Mouse (Mus musculus) adrenal gland, adult (tissue): ENCODE results near the gene Ip6k3.
A peak's percentile ranks its signal among the peaks of the same experiment; 100 is the strongest.

Experiments
- DNase-seq, 2 experiments: peaks; one replicate each; pipeline ENCODE4 v3.0.0; 2022 to 2023; ENCODE audit warnings: low spot score in 1 of 2; ENCODE audit not compliant: inconsistent age in 2 of 2

The Ip6k3 gene

DNA sequence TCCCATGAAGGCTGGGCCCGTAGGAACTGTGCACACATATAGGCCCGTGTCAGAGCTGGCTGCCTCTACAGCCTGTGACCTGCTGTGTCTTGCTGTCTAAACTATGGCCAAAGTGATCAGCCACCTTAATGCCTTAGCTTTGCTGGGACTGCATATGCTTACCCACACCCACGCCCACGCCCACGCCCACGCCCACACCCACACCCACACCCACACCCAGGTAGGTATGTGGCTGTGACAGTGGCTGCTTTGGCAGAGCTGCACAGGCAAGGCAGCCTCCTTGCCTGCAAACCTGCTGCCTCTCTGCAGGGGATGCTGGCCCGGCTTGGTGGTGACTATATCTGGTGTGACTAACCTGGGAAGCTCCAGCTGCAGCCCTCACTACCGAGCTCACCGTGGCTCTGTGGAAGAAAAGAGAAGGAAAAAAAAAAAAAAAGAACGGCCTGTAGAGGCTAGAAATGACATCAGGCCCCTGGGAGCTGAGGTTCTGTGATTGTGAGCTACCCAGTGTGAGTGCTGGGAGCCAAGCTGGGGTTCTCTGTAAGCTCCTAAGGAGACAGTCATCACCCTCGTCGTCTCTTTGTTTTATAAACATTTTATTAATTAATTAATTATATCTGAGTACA, 16.2 kb upstream of the Ip6k3 start:
- no peak for DNase-seq

DNA sequence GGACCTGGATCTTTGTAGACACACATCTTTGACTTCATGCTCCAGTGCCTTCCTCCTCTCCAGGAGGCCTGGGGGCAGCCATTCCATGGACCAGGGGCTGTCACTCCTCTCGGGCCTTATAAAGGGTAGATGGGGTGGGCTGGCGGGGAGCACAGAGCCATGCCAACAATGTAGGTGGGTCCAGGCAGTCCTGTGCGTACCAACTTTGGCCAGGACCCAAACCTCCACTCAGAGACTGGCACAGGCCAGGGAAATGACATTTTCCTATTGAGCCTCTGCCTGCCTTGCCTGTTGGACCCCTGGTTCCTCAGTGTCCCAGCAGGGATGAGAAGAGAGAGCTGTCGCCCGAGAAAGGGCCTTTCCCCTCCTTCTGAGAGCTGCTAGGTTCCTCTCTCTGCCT, 14.8 kb upstream of the Ip6k3 start:
- DNase-seq, result no peak

DNA sequence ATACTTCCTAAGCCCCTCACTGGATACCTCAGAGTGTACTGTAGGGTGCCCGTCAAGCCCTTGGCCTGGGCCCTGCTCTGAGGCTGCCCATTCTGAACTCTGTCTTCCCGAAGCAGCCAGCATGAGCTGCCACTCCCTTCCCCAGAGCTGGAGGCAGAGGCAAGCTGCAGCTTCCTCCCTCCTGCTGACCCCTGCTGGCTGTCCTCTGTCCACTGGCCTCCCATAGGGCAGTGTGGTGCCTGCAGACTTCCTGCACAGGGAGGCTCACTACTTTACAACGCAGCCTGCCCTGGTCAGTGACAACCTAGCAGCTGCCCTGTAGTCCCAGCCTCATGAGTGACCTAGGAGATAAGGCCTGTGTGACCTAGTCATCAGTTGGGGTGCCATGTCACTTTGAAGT, 14.1 kb upstream of the Ip6k3 start:
- peak in 1 of 2 experiments; percentile 69 for DNase-seq

DNA sequence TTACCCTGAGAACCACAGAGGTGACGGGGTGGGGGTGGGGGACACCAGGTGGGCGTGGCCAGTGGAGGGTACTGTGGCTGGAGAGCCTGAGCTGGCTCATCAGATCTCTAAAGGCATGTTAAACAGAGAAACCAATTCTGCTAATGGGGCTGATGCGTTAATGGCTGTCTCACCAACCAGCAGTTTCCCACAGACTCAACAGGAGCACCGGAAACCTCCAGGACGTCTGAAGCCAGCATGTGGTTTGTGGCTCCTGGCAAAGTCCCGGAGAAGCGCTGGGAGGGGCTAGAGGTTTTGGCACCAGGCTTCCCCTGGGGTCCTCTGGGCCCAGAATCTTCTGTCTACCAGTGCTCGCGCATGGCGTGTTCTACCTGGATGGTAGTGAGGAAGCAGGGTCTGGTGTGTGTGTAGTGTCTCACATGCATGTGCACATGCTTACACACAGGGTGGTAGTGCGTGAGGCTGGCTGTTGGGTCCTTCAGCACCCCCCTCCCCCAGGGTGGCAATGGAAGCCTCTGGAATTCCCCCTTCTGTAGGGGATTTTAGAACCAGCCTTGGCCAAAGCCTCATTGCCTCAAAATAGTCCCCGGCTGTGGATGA, 12.2 kb upstream of the Ip6k3 start:
- no peak for DNase-seq

DNA sequence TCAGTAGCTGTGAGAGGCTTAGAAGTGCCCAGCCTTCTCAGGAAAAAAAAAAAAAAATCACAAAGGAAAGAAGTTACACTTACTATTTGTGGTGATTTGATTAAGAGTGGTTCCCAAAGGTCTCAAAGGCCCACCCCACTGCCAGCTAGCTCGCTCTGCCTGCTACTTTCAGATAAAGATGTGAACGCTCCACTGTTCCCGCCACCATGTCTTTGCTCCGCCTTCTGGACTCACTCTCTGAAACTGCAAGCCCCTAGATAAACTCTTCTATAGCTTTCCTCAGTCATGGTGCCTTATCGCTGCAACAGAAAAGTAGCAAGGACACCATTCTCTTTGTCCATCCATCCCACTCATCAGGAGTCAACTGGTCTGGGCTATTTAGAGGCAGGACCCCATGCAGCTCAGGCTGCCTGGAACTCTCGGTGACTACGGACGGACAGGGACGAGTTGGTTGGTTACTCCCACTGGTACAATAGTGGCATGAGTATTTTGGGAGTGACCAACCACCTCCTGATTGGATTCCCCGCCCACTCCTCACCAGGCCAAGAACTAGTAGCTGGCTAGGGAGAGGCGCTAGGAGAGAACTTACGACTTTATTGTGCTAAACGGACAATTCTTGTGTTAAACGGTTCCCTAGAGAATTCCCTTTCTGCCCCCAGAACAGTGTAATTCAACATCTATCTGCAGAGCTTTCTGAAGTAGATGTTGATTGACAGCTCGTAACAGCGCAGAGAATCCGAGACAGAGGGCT, 11.0 kb upstream of the Ip6k3 start:
- no peak for DNase-seq

DNA sequence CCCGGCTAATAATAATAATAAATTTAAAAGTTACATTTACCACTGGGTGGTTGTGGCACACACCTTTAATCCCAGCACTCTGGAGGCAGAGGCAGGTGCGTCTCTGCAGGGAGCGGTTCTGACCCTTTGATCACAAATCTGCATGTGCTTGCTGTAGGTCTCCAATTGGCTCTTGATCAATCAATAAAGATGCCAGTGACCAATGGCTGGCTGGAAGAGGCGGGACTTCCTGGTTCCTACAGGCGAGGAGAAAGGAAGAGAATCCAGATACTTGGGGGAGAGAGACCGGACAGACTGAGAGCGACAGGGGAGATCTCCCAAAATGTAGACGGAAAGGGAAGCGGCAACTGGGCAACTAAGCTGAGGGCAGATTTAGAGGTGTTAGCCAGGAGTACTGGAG, 10.4 kb upstream of the Ip6k3 start:
- DNase-seq, result no peak

DNA sequence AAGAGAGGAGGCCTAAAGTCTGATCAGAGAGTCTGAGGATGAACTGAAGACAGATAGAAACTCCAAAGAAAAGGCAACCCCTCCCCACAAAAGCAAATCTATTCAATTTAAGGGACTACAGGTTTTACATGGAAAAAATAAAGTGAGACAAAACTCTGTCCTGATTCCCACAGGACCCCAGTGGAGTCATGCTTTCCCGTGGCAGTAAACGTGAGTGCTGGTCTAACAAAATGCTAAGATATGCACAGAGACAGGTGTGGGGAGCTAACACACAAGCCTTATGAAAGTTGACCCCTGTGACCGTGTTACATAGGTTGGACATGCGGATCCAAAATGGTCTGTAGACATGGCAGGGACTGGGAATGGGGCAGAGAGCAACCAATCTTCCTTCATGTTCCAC, 9.2 kb upstream of the Ip6k3 start:
- no peak for DNase-seq

DNA sequence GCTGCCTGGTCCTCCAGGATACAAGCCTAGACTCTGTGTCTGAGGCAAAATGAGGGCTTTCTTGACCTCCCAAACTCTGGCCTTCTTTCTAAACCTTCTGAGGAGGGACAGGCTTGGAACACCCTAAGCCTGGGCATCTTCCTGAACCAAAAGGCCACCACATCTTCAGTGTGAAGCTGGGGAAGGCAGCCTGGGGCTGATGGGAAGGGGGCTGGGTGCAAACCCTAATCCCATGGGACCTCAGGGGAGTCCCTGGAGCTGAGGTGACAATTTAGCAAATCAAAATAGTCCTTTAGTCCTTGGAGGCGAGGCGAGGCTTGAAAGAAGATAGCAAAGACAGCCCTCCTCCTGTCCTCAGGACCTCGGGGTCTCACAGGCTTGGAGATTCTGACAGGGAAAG, 8.7 kb upstream of the Ip6k3 start:
- no peak for DNase-seq

DNA sequence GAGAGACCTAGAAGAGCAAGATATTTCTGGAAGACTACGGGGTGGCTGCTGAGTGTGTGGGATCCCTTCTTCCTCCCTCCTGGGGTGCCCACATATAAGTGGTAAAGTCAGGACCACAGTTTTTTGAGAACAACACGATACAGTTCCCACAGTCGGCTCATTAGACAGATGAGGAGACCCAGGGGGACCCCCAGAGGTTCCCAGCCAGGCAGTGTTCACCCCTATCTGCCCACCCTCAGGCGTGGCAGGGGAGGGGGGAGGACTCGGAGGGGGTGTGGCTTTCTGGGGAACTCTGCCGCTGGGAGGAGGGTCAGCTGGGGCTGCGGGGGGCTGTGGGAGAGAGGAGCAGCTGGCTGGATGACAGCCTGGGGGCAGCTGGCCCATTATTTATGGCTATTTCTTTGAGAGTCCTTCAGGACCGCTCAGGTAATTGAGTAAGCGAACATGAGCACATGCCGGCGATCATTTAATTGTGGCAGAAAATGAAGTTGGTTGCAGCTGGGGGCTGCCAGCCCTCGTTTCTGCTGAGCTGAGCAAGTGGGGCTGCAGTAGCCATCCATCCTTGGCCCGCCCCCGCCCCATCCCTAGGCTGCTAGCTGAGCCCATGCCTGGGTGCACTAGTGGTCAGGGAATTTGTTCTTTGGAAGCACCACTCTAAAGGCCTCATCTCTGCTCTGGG, 7.7 kb upstream of the Ip6k3 start:
- DNase-seq, result no peak

DNA sequence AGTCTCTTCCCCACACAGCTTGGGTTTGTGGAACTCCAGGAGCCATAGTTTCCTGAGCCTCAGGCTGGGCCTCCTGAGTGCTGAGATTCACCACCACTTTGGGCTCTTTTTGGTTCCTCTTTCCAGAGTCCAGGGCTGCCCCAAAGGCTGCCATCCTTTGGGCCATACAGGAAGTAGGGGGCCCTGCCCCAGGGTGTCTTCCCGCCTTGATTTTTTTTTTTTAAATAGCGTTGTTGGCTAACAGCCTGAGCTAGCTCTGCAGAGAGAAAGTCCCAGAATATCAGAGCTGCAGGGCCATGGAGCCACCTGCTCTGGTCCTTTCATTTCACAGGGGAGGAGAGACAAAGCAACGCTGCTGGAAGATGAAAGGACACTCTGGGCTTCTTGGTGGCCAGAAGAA, 6.1 kb upstream of the Ip6k3 start:
- no peak for DNase-seq

DNA sequence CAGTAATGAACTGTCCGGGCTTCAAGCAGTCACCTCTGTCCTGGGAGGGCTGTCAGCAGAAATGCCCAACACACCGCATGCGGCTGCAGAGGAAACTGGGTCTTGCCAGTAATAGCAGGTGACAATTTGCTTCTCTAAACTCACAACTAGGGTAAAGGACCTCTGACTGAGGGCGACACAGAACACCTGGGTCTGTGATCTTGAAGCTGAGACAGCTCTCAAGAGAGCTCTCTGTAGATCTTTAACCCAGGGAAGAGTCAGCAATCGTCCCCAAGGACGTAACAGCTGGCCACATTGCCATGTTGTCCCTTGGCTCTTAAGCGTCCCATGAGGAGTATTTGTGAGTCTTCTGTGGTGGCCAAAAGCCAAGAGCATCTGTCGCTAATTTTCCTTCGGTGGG, 4.9 kb upstream of the Ip6k3 start:
- DNase-seq, result no peak

DNA sequence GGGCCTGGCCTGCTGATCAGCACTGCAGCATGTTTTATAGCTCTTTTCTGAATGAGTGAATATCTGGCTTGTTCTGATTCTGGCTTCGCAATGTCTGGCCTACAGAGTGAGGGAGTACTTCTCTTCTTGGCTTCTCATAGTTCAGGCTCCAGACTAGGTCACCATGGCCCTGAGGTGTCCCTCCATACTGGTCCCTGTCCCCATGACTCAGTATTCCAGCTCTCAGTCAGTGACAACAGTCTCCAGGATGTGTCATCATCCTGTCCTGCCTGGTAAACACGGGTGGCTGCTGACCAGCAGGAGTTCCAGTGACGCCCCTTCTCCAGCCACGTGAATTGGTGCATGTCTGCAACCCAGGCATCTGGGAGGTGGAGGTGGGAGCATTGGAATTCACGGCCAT, 3.5 kb upstream of the Ip6k3 start:
- peak; percentile 73 to 86 for DNase-seq

DNA sequence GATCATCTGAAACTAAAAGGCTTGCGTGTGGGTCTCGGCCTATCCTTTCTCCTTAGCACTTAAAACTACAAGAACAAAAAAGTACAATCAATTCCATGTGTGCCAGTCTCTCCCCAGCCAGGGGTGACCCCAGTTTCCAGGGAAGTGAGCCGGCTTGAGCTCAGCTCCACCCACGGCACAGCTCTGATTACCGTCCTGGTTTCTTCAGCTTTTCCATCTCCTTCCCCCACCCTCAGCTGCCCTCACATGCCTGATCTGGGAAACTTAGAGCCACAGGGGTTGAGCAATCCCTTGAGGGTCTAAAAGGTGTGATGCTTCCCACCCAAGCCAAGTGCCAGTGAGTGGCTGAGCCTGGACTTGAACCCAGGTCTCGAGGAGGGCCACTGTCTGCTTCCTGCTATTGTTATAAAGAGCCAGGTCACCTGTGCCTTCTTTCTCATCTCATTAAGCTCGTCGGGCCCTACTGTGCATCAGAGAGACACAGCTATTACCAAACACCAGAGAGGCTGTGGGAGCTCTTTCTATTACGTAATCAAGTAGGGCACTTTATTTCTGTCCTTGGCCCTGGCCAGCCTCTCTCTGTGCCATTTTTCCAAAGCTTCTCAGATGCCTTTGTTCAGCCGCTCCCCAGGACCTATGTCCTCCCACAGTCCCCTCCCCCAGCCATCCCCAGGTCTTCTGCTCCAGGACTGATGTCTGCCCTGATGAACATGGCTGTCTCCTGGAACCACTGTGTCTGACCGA, 2.5 kb upstream of the Ip6k3 start:
- DNase-seq, result peak; percentile 60 to 85

DNA sequence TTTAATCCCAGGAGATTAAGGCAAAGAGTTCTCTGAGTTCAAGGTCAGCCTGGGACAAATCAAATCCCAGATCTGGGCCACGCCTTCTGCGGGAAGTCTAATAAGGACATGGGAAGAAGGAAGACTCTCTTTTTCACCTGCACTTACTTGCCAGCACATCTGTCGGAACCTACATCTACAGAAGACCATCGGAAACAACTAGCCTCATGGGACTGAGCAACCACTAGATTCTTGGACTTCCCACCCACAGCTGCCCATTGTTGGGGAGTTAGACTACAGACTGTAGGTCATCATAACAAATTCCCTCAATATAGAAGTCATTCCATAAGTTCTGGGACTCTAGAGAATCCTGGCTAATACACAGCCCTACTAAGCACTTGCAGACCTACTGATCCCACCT, 974 bp upstream of the Ip6k3 start:
- DNase-seq, result no peak

DNA sequence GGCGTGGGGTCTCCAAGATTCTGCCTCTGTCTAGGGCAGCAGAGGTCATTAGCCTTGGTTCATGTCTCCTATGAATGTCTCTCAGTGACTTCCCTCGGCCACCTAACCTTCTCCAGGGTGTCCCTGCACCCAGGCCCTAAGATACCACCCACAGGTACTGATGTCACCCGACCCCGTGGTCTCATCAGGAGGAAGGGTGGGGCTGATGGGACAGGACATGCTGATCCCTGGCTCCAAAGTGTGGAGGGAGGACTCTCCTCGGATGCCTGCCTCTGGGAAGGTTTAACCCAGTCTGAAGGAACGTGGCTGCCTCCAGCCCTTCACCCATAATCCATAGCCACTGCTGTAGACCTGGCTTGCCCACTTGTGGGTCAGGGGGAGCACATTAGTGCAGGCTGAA, 694 bp downstream of the Ip6k3 start:
- DNase-seq, result no peak

DNA sequence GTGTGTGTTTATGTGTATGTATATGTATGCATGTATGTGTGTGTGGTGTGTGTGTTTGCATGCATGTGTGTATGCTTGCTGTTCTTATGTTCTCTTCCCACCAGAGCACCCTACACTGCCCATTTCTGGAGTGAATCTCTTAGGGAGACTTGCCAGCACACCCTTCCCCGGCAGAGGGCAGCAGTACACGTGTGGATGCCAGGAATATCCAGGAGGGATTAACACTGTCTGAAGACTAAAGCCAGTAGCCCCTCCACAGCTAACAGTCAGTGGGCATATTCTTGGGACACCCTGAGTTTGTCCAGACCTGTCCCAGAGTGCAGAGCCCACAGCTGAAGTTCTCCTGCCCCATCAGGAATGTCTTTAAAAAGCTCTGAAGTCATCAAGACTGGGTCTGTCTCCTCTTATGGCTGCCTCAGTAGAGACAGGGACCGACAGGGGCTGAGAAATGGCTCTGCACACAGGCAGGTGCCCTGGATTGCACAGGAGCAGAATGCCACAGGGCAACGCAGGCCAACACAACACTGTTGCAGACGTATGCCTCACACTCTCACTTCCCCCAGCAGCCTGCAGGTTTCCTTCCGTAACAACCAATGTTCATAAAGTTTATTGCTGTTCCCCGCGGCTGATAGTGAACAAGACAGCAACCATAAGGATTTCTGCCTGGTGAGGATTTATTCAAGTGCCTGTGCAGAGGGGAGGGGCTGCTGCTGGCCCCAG, 2.4 kb downstream of the Ip6k3 start:
- DNase-seq, result peak; percentile 57 to 84

DNA sequence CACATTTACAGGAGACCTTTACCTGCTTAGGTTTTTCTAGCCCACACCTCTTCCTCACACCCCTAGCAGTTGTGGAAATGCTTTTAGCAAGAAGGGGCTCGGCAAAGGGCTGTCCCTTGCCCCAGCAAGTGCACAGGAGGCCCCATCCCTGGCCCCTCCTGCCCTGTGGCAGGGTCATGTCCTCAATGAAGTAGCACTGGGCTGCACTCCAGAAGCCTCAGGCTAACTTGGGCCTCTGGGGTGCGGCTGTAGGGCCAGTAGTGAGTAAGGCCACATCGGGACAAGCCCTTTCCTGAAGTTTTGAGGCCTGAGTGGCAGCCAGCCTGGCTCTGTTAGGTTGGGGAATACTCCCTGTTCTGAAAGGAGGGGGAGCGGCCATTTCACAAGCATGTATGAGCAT, 6.7 kb downstream of the Ip6k3 start:
- DNase-seq, result peak in 1 of 2 experiments; percentile 69

DNA sequence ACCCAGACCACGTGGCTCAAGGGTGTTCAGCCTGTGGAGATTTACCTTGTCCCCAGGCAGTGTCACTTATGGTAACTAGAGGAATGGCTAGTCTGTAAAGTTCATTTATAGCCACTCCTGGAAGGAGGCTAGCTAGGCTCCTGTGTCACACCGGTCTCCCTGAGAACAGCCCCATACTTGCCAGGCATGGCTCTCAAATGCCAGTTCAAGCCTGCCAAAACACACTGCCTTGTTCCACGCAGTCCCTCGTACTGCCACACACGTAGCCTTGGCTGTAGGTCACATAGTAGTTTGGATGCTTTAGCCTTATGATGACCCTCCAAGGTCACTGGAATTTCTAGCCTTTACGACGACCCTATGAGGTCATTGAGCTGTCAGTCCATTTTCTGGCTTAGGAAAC, 8.4 kb downstream of the Ip6k3 start:
- DNase-seq, result no peak

DNA sequence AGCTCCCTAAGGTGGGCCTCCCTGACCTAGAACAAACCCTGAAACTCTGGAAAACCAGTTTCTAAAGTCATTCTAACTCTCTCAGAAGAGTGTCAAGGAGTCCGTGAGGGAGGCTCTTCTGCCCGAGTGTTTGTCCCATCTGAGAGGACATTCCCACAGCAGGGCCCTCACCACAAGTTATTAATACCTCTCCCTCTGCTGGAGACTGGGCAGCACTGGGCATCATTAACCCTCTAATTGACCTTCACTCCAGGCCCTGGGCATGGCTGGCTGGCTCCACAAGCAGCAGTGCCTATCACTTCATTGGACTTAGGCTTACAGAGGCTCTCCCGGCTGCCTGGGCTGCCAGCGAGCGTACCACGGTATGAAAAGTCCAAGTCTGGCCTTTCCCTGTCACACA, 9.2 kb downstream of the Ip6k3 start:
- DNase-seq, result no peak

DNA sequence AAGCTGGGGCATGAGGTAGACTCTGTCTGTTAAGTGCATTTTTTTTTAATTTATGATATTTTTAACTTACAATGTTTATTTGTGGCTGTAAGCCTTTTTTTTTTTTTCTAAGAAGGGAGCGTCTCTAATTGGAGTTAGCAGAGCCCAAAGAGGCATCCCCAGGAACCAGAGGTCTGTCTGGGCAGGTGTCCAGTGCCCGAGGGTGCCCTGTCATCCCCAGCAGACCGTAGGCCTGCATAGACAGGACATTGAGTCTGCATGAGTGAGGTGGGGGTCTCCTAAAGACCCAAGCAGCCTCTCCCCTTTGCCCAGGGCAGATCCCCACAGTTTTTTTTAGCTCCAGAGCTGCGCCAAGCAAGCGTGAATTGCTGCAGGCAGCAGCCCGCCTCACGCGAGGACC, 11.8 kb downstream of the Ip6k3 start:
- peak in 1 of 2 experiments; percentile 17 for DNase-seq

DNA sequence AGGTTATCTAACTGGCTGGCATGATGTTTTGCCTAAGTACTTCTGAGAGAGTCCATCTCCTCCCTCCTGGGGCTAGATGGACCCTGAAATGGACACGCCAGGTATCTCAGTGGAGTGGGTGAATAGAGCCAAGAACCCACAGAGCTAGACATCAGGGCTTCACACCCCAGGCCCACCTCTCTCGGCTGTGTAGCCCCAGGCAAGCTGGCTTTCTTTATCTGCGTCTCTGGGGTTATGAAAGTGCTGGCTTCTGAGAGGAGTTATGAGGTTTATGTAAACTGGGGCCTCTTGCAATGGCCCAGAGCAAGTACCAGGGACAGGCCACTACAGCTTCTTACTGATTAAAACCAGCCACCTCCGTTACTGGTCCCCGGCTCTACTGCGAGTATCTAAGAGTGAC, 12.7 kb downstream of the Ip6k3 start:
- no peak for DNase-seq
